Mouse (Mus musculus): ENCODE measurements at regions not wholly inside any gene's neighbourhood (a gene's known extent, or its start where the extent isn't known, plus 50 kb on each side); places are given as distances from the start of the nearest gene placed in this dataset.

DNA sequence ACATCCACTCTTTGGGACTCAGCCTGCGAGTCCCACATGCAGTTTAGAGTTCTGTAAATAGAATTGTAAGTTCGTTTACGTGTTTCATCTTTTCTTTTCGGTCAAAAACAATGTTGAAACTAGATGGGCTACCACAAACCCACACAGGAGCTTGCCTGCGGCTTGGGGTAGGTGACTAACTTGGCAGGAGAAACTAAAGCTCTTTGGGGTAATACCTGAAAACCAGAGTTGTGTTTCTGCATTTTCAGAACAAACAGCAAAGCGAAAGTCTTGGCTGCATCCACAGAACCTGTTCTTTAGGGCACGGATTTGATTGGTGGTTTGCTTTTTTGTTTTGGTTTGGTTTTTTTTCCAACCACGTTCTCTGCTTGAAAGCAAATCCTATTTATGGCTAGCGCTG is 264.0 kb downstream of the Zfp704 start:
- TF ChIP-seq EP300 (IDR thresholded peaks at IDR 0.05; ENCODE audit: low read depth) (no peak), CTCF (IDR thresholded peaks at IDR 0.05; ENCODE audit: low read depth) (no peak)
